Mouse (Mus musculus) CH12.LX (cell line): ENCODE data around the gene Eps15l1.

Source experiments
- BHLHE40 ChIP-seq: IDR thresholded peaks from 2 replicates; pipeline ENCODE4 v1.6.1; 2011; ENCODE audit warnings: mild to moderate bottlenecking, low read depth, low read length, improper control_type of control experiment
- CTCF ChIP-seq, 2 experiments: IDR thresholded peaks in 1 of 2; conservative IDR thresholded peaks in 1 of 2; 2 replicates each; pipeline ENCODE4 v1.5.1; 2011 to 2012; ENCODE audit warnings: low read depth in 2 of 2, low read length in 2 of 2, improper control_type of control experiment in 1 of 2, inconsistent platforms in 1 of 2, mild to moderate bottlenecking in 1 of 2, moderate library complexity in 1 of 2
- EP300 ChIP-seq: IDR thresholded peaks from 2 replicates; pipeline ENCODE4 v1.6.1; 2011; ENCODE audit warnings: low read length, improper control_type of control experiment
- MAZ ChIP-seq: IDR thresholded peaks from 2 replicates; pipeline ENCODE4 v1.6.1; 2012; ENCODE audit warnings: low read depth, mild to moderate bottlenecking, inconsistent platforms, low read length, improper control_type of control experiment, moderate library complexity
- POLR2AphosphoS2 ChIP-seq: IDR thresholded peaks from 2 replicates; pipeline ENCODE4 v1.6.1; 2011; ENCODE audit warnings: low read depth, low read length, improper control_type of control experiment
- SMC3 ChIP-seq: IDR thresholded peaks from 2 replicates; pipeline ENCODE4 v1.6.1; 2011; ENCODE audit warnings: low read depth, low read length, improper control_type of control experiment

DNA sequence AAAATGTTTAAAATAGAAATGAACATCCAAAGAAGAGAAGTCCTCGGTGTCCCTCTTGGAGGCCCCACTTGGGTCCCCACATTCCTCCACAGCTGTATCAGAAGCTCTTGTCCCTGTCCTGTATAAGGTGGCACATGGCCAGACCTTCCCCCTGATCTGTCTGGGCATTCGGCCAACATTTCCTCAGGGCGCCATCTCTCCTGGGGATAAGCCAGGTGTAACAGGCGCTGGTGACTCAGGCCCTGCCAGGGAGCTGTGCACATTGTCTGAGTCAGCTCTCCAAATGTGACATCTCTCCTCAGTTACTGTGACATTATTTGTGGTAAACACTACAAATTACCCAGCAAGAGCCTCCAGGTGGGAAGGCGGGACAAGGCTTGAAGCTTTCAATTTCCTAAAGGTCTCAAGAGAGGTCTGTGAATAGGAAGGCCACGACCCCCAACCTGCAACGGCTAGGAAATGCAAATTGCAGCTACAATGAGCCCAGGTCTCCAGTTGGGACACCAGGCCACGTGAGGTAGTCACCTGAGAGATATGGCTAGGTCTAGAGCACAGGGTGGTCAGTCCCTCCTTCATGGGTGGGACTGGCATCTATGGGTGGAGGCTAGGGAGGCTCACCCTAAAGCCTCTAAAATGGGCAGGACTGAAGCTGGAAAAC lies 110.3 kb downstream of the Eps15l1 start:
- no peak for TF ChIP-seq POLR2AphosphoS2
- peak; percentile 16; the same call in 1 of the 2 replicates for TF ChIP-seq BHLHE40
- TF ChIP-seq EP300: no peak
- no peak for TF ChIP-seq MAZ
- TF ChIP-seq SMC3: no peak
- no peak for TF ChIP-seq CTCF (conservative IDR thresholded peaks at IDR 0.05 in 1 of 2, IDR thresholded peaks at IDR 0.05 in 1 of 2; ENCODE audit: low read depth in 2 of 2, low read length in 2 of 2)
